Mouse (Mus musculus) ES-CJ7 (cell line): ENCODE measurements around the gene Glrx5.

Experiments used
- DNase-seq: peaks from one replicate; pipeline ENCODE4 v3.0.0; 2011; ENCODE audit warnings: low read depth, low spot score

The Glrx5 gene

GRCm38 (mm10) chr12:105032147-105032831, at the start of gene Glrx5:
Glrx5 (plus strand) TSS chr12:105032688.
- DNase-seq: peak; percentile 100

GRCm38 (mm10) chr12:104983476-104983875, 49.0 kb upstream of the Glrx5 start:
- no peak for DNase-seq

GRCm38 (mm10) chr12:104985088-104985487, 47.4 kb upstream of the Glrx5 start:
- DNase-seq: peak; percentile 77

- no peak for DNase-seq
Measured at GRCm38 (mm10) chr12:104986001-104986400, 46.5 kb upstream of the Glrx5 start.

- no peak for DNase-seq
Measured at GRCm38 (mm10) chr12:104986781-104987180, 45.7 kb upstream of the Glrx5 start.

GRCm38 (mm10) chr12:104987936-104988335, 44.6 kb upstream of the Glrx5 start:
- DNase-seq: no peak

GRCm38 (mm10) chr12:104990741-104991454, 41.6 kb upstream of the Glrx5 start:
- DNase-seq: no peak

GRCm38 (mm10) chr12:104992123-104992741, 40.3 kb upstream of the Glrx5 start:
- DNase-seq: no peak

- no peak for DNase-seq
Measured at GRCm38 (mm10) chr12:104992838-104993237, 39.6 kb upstream of the Glrx5 start.

- DNase-seq: no peak
Measured at GRCm38 (mm10) chr12:104995259-104995876, 37.1 kb upstream of the Glrx5 start.

- DNase-seq: no peak
Measured at GRCm38 (mm10) chr12:104996012-104996728, 36.3 kb upstream of the Glrx5 start.

GRCm38 (mm10) chr12:104997159-104997558, 35.3 kb upstream of the Glrx5 start:
- no peak for DNase-seq

GRCm38 (mm10) chr12:104997641-104998293, 34.7 kb upstream of the Glrx5 start:
- peak; percentile 51 for DNase-seq

GRCm38 (mm10) chr12:104998541-104998940, 33.9 kb upstream of the Glrx5 start:
- DNase-seq: no peak

GRCm38 (mm10) chr12:104999171-104999570, 33.3 kb upstream of the Glrx5 start:
- peak; percentile 68 for DNase-seq

GRCm38 (mm10) chr12:105000487-105001283, 31.8 kb upstream of the Glrx5 start:
- no peak for DNase-seq

GRCm38 (mm10) chr12:105001317-105001716, 31.2 kb upstream of the Glrx5 start:
- no peak for DNase-seq

- DNase-seq: peak; percentile 68
Measured at GRCm38 (mm10) chr12:105002340-105003132, 30.0 kb upstream of the Glrx5 start.

- no peak for DNase-seq
Measured at GRCm38 (mm10) chr12:105003158-105003557, 29.3 kb upstream of the Glrx5 start.
